Mouse (Mus musculus): Measurements from ENCODE around the gene Clpsl2.
"Not testable (repeated sequence)": the region's sequence is repeated elsewhere in the genome, so short reads cannot be mapped to it uniquely, and the experiment has no call there.

The Clpsl2 gene

DNA sequence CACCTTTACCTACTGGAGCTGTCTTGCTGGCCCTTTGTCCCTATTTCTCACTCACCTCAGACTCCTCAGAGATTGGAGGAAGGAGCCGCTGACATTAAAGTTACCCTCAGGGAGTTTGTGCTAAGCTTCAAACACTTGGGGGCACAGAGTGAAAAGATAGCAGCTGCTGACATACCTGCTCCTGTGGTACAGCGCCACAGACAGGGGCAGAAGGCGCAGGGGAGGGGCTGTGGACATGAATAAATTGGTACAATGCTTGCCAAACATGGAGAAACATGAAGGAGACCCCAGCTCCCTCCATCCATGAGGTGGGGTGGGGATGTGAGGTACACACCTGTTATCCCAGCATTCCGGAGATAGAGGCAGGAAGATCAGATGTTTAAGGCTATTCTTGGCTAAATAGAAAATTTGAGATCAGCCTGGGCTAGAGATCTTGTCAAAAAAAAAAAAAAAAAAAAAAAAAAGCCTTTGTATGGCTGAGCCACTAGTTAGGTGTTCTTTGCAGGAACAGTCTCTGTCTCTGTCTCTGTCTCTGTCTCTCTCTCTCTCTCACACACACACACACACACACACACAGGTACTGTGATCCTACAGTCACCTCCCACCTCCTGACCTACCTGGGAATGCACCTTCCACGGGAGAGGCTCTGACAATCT lies 28.0 kb upstream of the Clpsl2 start:
- no peak for DNase-seq (ENCODE audit: low spot score in 2 of 2)

DNA sequence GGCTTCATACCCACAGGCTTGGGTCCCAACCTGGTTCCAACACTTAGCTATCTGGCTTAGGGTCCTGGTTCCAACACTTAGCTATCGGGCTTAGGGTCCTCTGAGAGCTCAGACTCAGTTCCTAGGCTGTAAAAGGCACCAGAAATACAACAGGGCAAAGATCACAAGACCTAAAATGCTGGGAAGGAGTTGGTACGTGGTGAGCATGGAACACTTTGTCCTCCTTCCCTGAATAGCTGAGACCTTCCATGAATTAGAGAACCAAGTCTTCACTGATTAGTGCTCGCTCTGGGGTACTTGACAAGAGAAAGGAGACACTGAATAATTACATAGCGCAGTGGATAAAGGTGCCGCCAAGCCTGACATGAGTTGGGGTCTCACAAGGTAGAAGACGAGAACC lies 27.3 kb upstream of the Clpsl2 start:
- no peak for DNase-seq (ENCODE audit: low spot score in 2 of 2)

DNA sequence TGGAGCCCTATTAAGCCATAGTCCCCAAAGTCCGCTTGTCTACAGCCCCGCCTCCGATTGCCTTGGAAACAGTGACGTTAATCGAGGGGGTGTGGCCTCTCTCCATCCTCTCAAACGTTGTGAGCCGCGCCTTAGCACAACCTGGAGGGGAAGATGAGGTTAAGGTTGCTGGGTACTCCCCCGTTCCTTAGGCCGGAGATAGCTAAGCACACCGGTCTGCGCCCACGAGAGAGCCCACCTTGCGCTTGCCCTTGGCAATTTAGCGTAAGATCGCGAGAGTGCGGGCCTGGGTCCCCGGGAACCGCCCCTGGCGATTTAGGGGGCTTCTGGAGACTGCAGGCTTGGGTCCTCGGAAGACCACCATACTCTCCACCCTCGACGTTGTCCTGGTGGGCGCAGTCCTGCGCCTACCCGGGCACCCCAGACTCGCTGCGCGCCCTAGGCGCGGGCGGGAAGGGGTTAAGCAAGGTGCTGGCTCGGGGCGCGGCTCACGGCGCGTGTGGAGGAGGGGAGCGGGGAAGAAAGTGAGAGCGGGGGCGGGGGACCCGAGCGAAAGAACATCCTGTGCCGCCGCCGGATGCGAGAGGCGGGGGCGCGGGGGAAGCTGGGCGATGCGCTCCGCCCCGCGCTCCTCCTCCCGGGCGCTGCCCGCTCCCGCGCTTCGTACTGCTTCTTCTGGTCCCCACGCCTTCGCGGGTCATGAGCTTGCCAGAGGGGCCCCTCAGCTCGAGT lies 26.4 kb upstream of the Clpsl2 start:
- peak; percentile 91 to 98 for DNase-seq (ENCODE audit: low spot score in 2 of 2)

DNA sequence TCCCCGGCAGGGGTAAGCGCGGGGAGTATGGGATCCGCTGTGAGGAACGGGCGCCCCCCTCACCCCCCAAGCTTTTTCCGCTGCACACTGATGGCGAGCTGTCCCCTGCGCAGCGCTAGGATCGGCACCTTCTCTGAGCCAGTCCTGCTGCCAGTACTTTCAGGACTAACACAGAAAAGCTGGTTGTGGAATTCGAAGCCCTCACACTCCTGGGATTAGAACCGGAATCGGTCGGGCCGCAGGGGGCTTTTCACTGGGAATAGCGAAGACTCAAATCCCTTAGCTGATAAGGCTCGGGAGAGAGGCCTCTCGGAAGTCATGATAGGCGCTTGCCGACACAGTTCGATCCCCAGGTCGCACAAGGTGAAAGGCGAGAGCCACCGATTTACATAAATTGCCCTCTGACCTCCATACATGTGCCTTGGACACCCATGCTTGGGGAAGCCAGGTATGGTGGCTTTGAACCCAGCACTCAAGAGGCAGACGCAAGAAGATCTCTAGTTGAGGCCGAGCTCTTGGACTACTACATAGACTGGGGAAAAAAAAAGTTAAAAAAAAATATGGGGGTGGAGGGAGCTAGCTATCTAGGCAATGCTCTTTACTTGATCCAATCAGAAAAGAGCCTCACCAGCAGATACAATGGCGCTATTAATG lies 25.7 kb upstream of the Clpsl2 start:
- DNase-seq (ENCODE audit: low spot score in 2 of 2) = no peak

DNA sequence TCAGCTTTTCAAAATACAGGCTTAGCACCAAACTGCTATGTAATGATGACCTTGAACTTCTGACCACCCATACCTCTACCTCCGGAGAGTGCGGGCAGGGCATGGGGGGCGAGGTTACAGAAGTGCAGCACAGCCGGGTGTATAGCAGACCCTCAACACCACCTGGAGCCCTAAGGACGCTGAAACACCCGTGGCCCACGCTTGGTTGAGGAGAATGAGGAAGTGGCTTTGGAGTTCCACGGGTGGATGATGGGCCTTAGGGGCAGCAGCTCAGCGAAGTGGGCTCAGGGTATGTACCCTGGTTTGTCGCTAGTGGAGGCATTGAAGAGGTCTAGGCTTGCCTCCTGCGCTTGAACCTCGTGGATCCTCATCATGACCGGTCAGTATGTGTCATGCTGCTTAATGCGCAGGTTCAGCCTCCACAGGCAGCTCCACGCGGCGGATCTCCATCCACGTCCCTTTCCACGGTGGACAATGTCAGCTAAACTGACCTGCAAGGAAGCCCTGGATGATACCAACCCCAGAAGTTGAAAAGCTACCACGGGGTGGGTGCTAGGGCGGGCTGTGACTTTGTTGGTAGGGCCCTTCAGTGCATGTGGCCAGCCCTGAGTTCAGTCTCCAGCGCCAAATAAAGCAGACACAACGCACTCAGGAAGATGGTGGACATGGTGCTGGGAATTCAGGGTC lies 25.1 kb upstream of the Clpsl2 start:
- DNase-seq (ENCODE audit: low spot score in 2 of 2) = no peak

DNA sequence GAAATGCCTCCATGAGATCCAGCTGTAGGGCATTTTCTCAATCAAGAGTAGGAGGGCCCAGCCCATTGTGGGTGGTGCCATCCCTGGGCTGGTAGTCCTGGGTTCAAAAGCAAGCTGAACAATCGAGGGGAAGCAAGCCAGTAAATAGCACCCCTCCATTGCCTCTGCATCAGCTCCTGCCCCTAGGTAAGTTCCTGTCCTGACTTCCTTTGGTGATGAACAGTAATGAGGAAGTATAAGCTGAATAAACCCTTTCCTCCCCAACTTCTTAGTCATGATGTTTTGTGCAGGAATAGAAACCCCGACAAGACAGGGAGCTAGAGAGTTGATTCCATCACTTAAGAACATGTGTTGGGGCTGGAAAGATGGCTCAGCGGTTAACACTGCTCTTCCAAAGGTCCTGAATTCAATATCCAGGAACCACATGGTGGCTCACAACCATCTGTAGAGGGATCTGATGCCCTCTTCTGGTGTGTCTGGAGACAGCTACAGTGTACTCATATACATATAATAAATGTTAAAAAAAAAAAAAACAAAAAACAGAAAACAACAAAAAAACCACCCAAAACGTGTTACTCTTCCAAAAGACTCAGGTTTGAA lies 24.3 kb upstream of the Clpsl2 start:
- DNase-seq (ENCODE audit: low spot score in 2 of 2) = no peak

DNA sequence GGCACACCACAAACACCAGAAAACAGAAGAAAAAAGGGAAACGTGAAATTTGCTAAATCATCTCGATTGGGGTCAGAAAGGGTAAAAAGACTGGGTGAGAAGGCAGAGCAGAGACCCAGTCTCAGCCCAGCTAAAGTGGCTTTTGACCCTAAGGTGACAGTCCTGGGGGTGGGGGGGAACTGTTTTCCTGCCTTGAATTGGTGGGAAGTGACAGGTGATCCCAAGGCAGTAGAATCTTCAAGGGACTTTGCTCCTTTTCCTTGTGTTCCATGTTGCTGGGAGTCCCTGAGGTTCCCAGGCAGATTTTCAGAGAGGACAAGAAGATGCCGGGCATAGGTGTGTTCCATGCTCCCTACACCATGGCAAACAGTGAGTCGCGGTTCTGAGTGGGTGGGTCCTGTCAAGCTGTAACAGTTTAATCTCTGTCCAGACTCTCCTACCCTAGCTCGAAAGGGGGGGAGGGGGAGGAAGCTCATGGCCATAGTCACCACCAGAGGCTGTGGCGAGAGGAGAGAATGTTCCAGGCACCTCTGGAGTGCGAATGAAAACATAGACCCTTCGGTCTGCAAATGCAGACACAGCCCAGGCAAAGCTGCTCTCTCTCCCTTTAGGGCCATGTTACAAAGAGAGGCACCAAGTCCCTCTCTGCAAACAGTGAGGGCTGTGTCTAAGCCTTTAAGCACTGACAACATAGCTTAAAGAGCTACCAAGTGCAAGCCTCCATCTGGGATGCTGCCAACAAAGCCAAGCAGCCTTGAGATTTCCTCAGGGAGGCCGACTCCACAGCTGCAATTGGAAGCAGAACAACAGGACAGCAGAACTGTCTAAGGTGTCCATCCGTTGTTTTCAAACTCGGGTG lies 21.8 kb upstream of the Clpsl2 start:
- DNase-seq (ENCODE audit: low spot score in 2 of 2) = no peak

DNA sequence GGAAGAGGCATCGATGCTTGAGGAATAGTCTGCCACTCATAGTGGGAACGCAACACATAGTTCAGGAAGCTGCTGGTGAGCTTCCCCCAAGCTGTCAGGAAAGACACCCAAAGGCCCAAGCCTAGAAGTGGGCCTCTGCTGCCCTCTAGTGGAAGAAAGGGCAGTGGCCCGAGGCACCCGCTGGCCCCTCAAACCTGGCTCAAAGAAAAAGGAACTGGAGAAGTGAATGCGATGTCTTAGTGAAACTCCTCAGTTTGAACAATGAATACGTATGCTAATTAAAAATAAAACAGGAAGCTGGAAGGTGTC lies 21.2 kb upstream of the Clpsl2 start:
- DNase-seq (ENCODE audit: low spot score in 2 of 2) = peak; percentile 82 to 86

DNA sequence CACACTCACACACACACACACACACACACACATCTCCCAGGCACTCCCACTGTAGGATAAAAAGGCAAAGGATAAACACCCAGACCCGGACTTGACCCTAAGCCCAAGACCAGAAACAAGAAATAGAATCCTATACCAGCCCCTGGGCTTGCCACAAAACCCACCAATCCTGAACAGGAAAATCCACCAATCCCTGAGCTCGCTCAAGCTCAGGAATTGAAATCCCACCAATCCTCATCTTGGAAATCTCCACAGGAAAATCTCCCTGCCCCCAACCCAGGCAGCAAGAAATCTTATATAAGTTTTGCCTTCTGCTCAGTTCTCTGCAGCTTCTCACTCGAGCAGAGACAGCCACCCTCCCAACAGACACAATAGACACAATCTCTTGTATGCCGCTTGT lies 20.1 kb upstream of the Clpsl2 start:
- DNase-seq (ENCODE audit: low spot score in 2 of 2) = no peak

DNA sequence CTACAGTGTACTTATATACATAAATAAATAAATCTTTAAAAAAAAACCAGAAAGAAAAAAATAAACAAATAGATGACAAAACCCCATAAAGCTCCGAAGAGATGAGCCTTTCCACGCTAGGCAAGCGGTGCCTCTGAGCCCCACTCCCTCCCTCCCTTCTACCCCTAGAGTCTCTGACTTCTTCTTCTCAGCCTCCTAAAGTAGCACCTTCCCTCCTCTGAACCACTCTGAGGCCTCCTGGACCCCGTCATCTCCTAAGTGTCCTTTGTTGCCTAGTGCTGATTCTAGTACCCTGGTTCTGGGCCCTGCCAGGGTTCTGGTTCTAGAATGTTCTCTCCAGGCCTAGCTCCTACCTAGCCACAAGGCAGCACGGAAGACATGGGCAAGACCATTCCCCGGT lies 18.7 kb upstream of the Clpsl2 start, which contains the start of gene Armc12:
Armc12 (plus strand) TSS at position 301 of the 400 bp plus-strand sequence.
- DNase-seq (ENCODE audit: low spot score in 2 of 2) = no peak

DNA sequence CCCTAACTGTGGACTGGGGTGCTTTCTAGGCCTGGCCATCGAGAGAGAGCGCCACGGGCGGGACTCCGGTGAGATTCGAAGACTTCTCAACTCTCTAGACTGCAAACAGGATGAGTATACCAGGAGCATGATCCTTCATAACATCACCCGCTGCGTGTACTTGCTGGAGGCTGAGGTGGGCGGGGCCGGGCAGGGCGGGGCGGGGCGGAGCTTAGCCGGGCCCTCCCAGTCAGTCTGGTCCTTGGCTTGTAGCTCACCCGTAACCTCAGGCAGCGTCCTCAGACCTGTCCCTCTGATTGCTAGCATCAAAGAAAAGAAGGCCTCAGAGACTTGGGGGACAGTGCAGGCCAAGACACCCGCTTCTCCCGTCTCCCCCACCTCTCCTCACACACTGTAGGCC lies 17.3 kb upstream of the Clpsl2 start:
- DNase-seq (ENCODE audit: low spot score in 2 of 2) = no peak

DNA sequence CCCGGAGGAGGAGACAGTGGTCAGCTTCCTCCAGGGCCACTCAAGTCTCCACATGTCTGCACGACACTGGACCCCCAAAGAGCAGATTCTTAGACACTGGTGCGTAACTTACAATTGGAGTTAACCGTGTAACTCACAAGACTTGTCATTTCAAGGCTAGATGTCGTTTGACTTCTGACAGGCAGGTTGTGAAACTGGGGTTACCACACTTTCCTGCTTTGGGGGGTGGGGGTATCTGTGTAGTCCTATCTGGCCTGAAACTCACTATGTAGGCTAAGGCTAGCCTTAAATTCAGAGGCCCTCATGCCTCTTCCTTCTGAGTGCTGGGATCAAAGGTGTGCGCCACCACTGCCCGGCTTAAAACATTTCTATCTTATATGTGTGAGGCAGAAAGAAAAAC lies 16.7 kb upstream of the Clpsl2 start:
- no peak for DNase-seq (ENCODE audit: low spot score in 2 of 2)

DNA sequence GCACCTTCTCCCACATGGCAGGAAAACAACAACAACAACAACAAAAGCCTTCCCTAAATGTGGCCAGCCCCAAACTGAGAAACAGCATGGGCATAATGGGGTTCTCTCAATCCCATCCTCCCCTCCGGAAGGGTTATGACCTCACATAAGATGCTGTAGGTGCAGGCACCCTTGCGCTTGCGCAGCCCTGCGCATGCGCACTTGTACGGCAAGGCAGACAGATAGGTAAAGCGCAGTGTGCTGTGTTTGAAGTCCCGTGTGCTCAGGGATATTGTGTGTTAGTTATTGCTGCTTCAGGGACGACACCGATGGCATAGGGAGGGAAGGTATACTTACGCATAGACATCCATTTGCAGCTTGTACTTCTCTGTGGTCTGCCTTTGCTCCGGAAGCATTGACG lies 15.9 kb upstream of the Clpsl2 start:
- no peak for DNase-seq (ENCODE audit: low spot score in 2 of 2)

DNA sequence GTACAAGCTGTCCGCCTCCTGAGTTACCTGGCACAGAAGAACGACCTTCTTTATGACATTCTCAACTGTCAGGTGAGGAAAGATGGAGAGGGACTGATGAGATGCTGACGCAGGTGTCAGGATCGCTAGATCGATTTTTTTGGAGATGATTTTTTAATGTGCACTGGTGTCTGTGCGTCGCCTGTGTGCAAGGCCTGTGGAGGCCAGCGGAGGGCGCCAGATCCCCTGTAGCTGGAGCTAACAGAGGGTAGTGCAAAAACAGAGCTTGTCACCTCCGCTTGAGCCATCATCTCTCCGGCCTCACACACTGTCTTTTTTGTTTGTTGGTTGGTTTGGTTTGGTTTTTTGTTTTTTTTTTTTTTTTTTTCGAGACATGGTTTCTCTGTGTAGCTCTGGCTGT lies 11.3 kb upstream of the Clpsl2 start:
- DNase-seq (ENCODE audit: low spot score in 2 of 2) = no peak

DNA sequence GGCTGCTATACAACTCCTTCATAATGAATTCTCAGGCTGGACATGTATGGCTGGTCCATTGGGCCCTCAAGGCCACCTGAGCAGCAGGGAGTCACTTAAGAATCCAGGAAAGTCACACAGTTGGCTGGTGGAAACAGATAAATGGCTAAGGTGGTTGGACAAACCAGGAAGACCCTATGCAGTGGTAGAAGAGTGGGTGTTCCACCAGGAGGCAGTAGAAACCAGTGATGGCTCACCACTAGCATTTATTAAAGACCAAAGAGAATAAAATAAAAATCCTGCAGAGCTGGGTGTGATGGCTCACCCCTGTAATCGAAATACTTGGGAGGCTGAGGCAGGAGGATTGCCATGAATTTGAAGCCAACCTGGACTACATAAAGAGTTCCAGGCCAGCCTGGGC lies 2.3 kb upstream of the Clpsl2 start:
- no peak for DNase-seq (ENCODE audit: low spot score in 2 of 2)

DNA sequence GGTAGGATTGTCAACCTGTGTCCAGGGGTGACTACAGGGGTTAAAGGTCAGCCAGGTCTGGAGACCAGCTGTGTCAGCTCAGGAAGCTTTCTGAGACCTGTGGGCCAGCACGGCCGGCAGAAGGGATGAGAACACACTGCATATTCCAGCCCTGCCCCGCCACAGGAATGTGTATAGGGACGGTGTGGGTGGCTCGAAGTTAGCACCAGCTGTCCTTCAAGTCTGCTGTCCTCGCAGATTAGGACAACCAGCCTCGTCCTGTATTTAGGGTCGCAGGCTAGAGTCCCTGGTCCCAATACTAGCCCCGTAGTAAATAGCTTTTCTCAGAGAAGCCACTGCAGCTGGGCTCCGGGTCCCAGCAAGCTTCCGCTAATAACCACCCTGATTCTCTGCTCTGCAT lies 661 bp upstream of the Clpsl2 start:
- DNase-seq (ENCODE audit: low spot score in 2 of 2) = no peak

DNA sequence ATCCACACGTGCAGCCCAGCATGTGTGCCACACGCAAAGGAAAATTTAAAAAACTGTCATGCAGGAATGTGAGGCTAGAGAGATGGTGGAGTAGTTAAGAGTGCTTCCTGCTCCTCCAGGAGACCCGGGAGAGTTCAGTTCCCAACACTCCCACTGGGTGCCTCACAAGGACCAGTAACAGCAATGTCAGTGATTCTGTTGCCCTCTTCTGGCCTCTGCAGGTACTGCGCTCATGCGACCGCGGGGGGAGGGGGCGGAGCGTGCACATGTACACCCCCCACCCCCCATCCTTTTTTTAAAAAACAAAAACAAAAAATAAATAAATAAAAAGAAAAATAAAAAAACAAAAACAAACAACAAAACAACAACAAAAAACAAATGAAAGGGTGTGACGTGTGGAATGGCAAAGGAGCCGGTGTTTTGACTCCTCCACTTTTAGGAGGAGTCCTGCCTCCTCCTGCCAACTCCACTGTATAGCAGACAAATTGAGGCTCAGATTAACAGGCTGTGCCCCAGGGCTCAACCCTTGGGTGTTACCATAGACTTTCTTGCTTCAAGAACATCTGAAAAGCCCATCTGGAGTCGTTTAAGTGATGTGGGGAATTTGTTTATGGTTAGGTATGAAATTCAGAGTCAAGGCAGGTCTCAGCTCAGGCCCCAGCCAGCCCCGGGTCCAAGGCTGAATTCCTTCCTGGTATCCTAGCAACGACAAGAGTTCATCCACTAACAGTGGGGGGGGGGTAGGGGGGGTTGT lies 4.0 kb downstream of the Clpsl2 start:
- DNase-seq (ENCODE audit: low spot score in 2 of 2) = peak; percentile 31 to 65

DNA sequence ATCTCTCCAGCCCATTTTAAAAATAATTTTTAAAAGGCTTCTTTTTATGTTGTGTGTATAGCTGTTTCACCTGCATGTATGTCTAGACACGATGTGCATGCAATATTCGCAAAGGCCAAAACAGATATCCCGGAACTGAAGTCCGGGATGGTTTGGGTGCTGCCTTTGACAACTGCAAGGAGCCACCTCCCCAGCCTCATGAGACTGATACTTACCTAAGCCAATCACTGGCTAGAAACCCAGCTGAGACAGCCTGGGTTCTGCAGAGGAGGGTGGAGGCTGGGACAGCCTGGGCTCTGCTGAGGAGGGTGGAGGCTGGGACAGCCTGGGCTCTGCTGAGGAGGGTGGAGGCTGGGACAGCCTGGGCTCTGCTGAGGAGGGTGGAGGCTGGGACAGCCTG lies 4.8 kb downstream of the Clpsl2 start:
- not testable (repeated sequence) for DNase-seq (ENCODE audit: low spot score in 2 of 2)

DNA sequence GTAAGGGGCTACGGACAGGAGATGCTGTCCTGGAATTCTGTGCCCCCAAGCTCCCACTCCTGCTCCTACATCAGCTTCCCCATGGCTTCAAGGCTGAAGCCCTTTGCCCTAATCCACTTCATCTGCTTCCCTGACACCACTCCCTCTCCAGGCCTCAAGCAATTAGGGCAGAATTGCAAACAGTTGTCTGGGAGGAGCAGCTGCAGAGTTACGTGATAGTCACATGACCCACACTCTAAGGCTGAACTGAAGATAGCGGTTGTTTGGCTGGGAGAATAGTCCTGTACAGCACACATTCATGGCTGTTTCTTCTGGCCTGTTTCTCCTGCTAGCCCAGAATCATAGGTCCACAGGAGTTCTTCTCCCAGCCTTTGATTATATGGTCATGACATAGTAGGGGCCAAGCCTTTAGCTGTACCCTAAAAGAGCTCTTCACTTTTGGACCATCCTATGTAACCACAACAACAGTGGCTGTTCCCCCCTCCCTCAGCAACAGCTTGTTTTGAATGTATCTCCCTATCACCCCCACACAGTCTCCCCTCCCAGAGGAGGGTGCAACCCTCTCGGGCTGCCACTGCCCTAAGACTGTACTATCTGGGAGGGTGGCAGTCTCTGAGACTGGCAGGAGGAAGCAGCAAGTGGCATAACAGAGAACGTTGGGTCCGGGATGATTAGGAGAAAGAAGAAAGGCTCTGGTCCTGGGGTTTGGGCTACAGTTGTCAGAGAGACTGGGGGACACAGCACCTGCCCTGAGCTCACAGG lies 7.6 kb downstream of the Clpsl2 start:
- DNase-seq (ENCODE audit: low spot score in 2 of 2) = no peak

DNA sequence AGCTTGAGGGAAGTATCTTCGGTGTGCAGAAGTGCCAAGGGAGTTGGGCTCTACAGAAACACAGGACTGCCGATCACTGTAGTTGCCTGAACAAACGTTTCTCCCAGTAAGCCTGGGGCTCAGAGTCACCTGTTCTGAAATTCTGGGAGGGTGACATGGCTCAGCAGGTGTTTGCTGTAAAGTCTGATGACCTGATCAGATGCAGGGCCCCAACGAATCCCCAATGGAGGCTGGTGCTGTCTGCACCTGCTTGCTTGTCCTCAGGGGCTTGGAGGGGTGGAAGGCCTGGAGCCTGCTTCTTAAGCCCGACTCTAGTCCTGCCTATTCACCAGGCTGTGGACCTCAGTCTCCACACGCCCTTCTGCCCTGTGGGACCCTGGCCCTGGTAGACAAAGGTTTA lies 8.6 kb downstream of the Clpsl2 start:
- DNase-seq (ENCODE audit: low spot score in 2 of 2) = no peak

All from urinary bladder, postnatal 36 days (tissue).